Mouse (Mus musculus) ovary, postnatal 14 days (tissue): Measurements from ENCODE around the gene Usp7.

Experiments used
- DNase-seq: peaks from one replicate; pipeline ENCODE4 v3.0.0; 2022; ENCODE audit warnings: low spot score

Gene Usp7

GRCm38 (mm10) chr16:8720447-8720846 is 71.7 kb downstream of the Usp7 start:
- DNase-seq: no peak

GRCm38 (mm10) chr16:8717744-8718143 is 74.4 kb downstream of the Usp7 start:
- no peak for DNase-seq

GRCm38 (mm10) chr16:8716300-8716699 is 75.8 kb downstream of the Usp7 start:
- DNase-seq: no peak

GRCm38 (mm10) chr16:8715513-8716080 is 76.5 kb downstream of the Usp7 start:
- no peak for DNase-seq

- DNase-seq: no peak
These were observed 77.3 kb downstream of the Usp7 start for GRCm38 (mm10) chr16:8714851-8715250.

GRCm38 (mm10) chr16:8711998-8712397 is 80.1 kb downstream of the Usp7 start:
- DNase-seq: no peak

GRCm38 (mm10) chr16:8700586-8700985 is 91.5 kb downstream of the Usp7 start:
- no peak for DNase-seq

- DNase-seq: no peak
These were observed 92.6 kb downstream of the Usp7 start for GRCm38 (mm10) chr16:8699556-8699955.

GRCm38 (mm10) chr16:8691206-8691605 is 100.9 kb downstream of the Usp7 start:
- DNase-seq: no peak

- DNase-seq: peak; percentile 39
These were observed 102.0 kb downstream of the Usp7 start for GRCm38 (mm10) chr16:8689979-8690656.

- DNase-seq: no peak
These were observed 104.5 kb downstream of the Usp7 start for GRCm38 (mm10) chr16:8687559-8688112.

GRCm38 (mm10) chr16:8686871-8687535 is 105.1 kb downstream of the Usp7 start:
- DNase-seq: no peak

- peak; percentile 71 for DNase-seq
These were observed 105.8 kb downstream of the Usp7 start for GRCm38 (mm10) chr16:8686121-8686870.

GRCm38 (mm10) chr16:8685087-8685486 is 107.0 kb downstream of the Usp7 start:
- no peak for DNase-seq

- DNase-seq: no peak
These were observed 111.6 kb downstream of the Usp7 start, which contains the start of gene Gm5767 for GRCm38 (mm10) chr16:8680470-8680869. Gm5767 (plus strand) TSS chr16:8680770.

GRCm38 (mm10) chr16:8679780-8680179 is 112.3 kb downstream of the Usp7 start:
- DNase-seq: no peak

GRCm38 (mm10) chr16:8678676-8679075 is 113.4 kb downstream of the Usp7 start:
- no peak for DNase-seq

- DNase-seq: no peak
These were observed 114.1 kb downstream of the Usp7 start for GRCm38 (mm10) chr16:8678035-8678434.

- peak; percentile 55 for DNase-seq
These were observed 115.3 kb downstream of the Usp7 start for GRCm38 (mm10) chr16:8676800-8677199.

- DNase-seq: no peak
These were observed 115.9 kb downstream of the Usp7 start for GRCm38 (mm10) chr16:8676228-8676627.

- DNase-seq: no peak
These were observed 116.5 kb downstream of the Usp7 start for GRCm38 (mm10) chr16:8675559-8675958.

- DNase-seq: no peak
These were observed 117.9 kb downstream of the Usp7 start for GRCm38 (mm10) chr16:8674165-8674564.
